Mouse (Mus musculus): ENCODE results near the gene Nrbf2. TPM values are rescaled to one million over a fixed set of nuclear protein-coding genes. Genes with fewer than 3 reads are reported as not detected.

The Nrbf2 gene
- polyA plus RNA-seq (2017; shearing (Covaris generic)) = 61.5 TPM

DNA sequence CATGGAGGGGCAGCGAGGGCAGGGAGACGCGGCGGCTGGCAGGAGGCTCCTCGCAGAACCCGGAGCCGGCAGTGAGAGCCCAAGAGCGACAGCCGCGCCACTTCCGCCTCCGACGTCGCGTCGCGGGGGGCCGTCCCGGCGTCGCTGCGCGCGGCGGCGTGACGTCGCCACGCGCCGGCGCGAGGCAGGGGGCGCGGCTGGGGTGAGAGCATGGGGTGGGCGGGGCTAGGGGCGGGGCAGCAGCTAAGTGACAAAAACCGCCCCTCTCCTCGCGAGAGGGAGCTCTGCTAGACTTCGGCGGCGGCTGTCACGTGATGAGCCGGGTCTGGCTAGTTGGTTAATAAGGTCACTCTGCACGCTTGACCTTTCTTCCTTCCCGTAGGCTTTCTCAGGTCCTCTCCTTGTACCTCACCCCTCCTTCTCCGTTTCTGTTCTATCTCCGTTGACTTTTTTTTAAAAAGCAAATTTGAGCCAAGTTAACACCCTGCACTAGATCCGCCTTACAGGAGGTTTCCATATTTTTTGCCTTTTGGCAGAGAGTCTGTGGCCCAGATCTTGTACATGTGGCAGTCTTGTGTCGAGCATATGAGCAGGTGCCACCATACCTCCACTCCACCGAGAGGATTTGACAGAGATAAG lies at the start of gene Nrbf2:
Nrbf2 (minus strand) TSS at position 130 of the 639 bp plus-strand sequence.

Other genes with a start within 250 kb of the Nrbf2 start
- 76.6 TPM for gene Jmjd1c, start 189.2 kb downstream of the Nrbf2 start, polyA plus RNA-seq (2017; shearing (Covaris generic))
- 27.1 TPM for gene Reep3, start 188.4 kb downstream of the Nrbf2 start, polyA plus RNA-seq (2017; shearing (Covaris generic))